Mouse (Mus musculus) liver, embryonic 14.5 days (tissue): ENCODE measurements at regions not wholly inside any gene's neighbourhood (a gene's known extent, or its start where the extent isn't known, plus 50 kb on each side); places are given as distances from the start of the nearest gene placed in this dataset.

Experiments used
- ATAC-seq: fragments of 200-750 bp; cut with Nextera tagmentation; 2 replicates; pipeline ENCODE4 v1.8.0; 2017; ENCODE audit warnings: moderate number of reproducible peaks, mild to moderate bottlenecking, moderate library complexity; ENCODE audit not compliant: insufficient read depth
- DNase-seq, 3 experiments: peaks; one replicate each; pipeline ENCODE4 v3.0.0-alpha.2; 2012 to 2013; ENCODE audit warnings: low read depth in 3 of 3, low spot score in 3 of 3
- H3K27ac ChIP-seq: fragments of 300-500 bp; sonication (generic); 2 replicates; pipeline ENCODE4 v1.5.1; 2014; ENCODE audit warnings: moderate library complexity, mild to moderate bottlenecking, control low read depth, inconsistent platforms
- H3K27me3 ChIP-seq: fragments of 300-500 bp; sonication (generic); 2 replicates; pipeline ENCODE4 v1.6.1; 2014; ENCODE audit warnings: mild to moderate bottlenecking, low read length, moderate library complexity; ENCODE audit not compliant: control insufficient read depth, insufficient read depth
- H3K36me3 ChIP-seq: fragments of 300-500 bp; sonication (generic); replicated peaks from 2 replicates; pipeline ENCODE4 v1.6.1; 2014; ENCODE audit warnings: low read depth; ENCODE audit not compliant: control insufficient read depth, insufficient read depth
- H3K4me1 ChIP-seq, 2 experiments: fragments of 200-500 bp in 1 of 2; fragments of 300-500 bp in 1 of 2; sonication (generic) in 1 of 2; replicated peaks; 2 replicates each; pipeline ENCODE4 v1.6.1; 2012 to 2014; ENCODE audit warnings: antibody characterized with exemption in 1 of 2, inconsistent platforms in 1 of 2, low read length in 1 of 2; ENCODE audit not compliant: control insufficient read depth in 2 of 2, insufficient read depth in 2 of 2
- H3K4me2 ChIP-seq: fragments of 300-500 bp; sonication (generic); 2 replicates; pipeline ENCODE4 v1.6.1; 2014; ENCODE audit warnings: low read depth, mild to moderate bottlenecking, control low read depth, moderate library complexity
- H3K4me3 ChIP-seq, 2 experiments: fragments of 200-500 bp in 1 of 2; fragments of 300-500 bp in 1 of 2; sonication (generic) in 1 of 2; 2 replicates each; pipeline ENCODE4 v1.5.1; 2012 to 2014; ENCODE audit warnings: low read depth in 2 of 2, low read length in 2 of 2, mild to moderate bottlenecking in 2 of 2, control low read depth in 1 of 2, inconsistent platforms in 1 of 2, moderate library complexity in 1 of 2; ENCODE audit not compliant: insufficient read depth in 1 of 2
- H3K9ac ChIP-seq: fragments of 300-500 bp; sonication (generic); replicated peaks from 2 replicates; pipeline ENCODE4 v1.6.1; 2014; ENCODE audit warnings: mild to moderate bottlenecking, control low read depth, moderate library complexity
- H3K9me3 ChIP-seq: fragments of 300-500 bp; sonication (generic); 2 replicates; pipeline ENCODE4 v1.6.1; 2016; ENCODE audit warnings: low read length, mixed read lengths; ENCODE audit not compliant: control insufficient read depth
- CTCF ChIP-seq: IDR thresholded peaks from 2 replicates; pipeline ENCODE4 v1.5.1; 2016; ENCODE audit warnings: antibody characterized with exemption, low read depth, control low read depth
- EP300 ChIP-seq: IDR thresholded peaks from 2 replicates; pipeline ENCODE4 v1.6.1; 2016; ENCODE audit warnings: antibody characterized with exemption, low read depth
- WGBS: fragments of 180-500 bp; shearing (Covaris S2); extraction: QIAGEN DNeasy Blood & Tissue Kit; methylation state at CpG from one replicate; pipeline ENCODE4 v1.1.7; 2014; ENCODE audit not compliant: insufficient replicate concordance; 5-methylcytosine and 5-hydroxymethylcytosine counted together

- no peak for ATAC-seq
- Histone ChIP-seq H3K4me3 (no peak overlapping the region), H3K36me3 (no peaks in the 10 kb centered on the region), H3K4me2 (no peak overlapping the region), H3K9me3 (no peaks in the 10 kb centered on the region), H3K27ac (no peak overlapping the region), H3K9ac (no peak overlapping the region), H3K27me3 (no peaks in the 10 kb centered on the region), H3K4me1 (no peaks in the 10 kb centered on the region)
- TF ChIP-seq CTCF (no peak), EP300 (no peak)
- no peak for DNase-seq
- 26% methylated on average over 6 of the region's 6 CpGs for WGBS
Observed at GRCm38 (mm10) chr7:113151499-113151898, 55.8 kb upstream of the Arntl start.

GRCm38 (mm10) chr7:113153386-113153785 is 53.9 kb upstream of the Arntl start:
- no peaks in the 10 kb centered on the region for H3K4me1 ChIP-seq
- 63% methylated on average over 2 of the region's 2 CpGs for WGBS
- H3K4me2 ChIP-seq = no peak overlapping the region
- H3K9ac ChIP-seq = no peak overlapping the region
- DNase-seq (no peak), ATAC-seq (no peak)
- no peak overlapping the region for H3K27ac ChIP-seq
- no peak overlapping the region for H3K4me3 ChIP-seq
- H3K27me3 ChIP-seq = no peaks in the 10 kb centered on the region
- no peaks in the 10 kb centered on the region for H3K9me3 ChIP-seq
- TF ChIP-seq EP300 = no peak
- no peak for TF ChIP-seq CTCF
- no peaks in the 10 kb centered on the region for H3K36me3 ChIP-seq

- no peak for TF ChIP-seq CTCF
- no peak for TF ChIP-seq EP300
Observed at GRCm38 (mm10) chr7:113154066-113154465, 53.2 kb upstream of the Arntl start.

GRCm38 (mm10) chr7:113156366-113156765 is 50.9 kb upstream of the Arntl start:
- TF ChIP-seq CTCF = no peak
- no peak for TF ChIP-seq EP300
- DNase-seq = no peak
- no peak for ATAC-seq
- Histone ChIP-seq H3K4me2 (no peak overlapping the region), H3K9ac (no peak overlapping the region), H3K27ac (no peak overlapping the region), H3K4me3 (no peak overlapping the region), H3K4me1 (no peaks in the 10 kb centered on the region), H3K9me3 (no peaks in the 10 kb centered on the region), H3K27me3 (no peaks in the 10 kb centered on the region), H3K36me3 (no peaks in the 10 kb centered on the region)
- WGBS = 68% methylated on average over 5 of the region's 5 CpGs

More at GRCm38 (mm10) chr7:113154066-113154465, 53.2 kb upstream of the Arntl start:
- WGBS = 60% methylated on average over 4 of the region's 4 CpGs
- ATAC-seq (no peak), DNase-seq (no peak)
- H3K27ac ChIP-seq = no peak overlapping the region
- no peaks in the 10 kb centered on the region for H3K27me3 ChIP-seq
- no peaks in the 10 kb centered on the region for H3K4me1 ChIP-seq
- H3K4me3 ChIP-seq = no peak overlapping the region
- no peak overlapping the region for H3K4me2 ChIP-seq
- H3K9me3 ChIP-seq = no peaks in the 10 kb centered on the region
- H3K36me3 ChIP-seq = no peaks in the 10 kb centered on the region
- H3K9ac ChIP-seq = no peak overlapping the region

- Histone ChIP-seq H3K4me1 (no peaks in the 10 kb centered on the region), H3K27ac (no peak overlapping the region), H3K4me2 (no peak overlapping the region), H3K9ac (no peak overlapping the region), H3K27me3 (no peaks in the 10 kb centered on the region), H3K4me3 (no peak overlapping the region), H3K9me3 (no peaks in the 10 kb centered on the region), H3K36me3 (no peaks in the 10 kb centered on the region)
- TF ChIP-seq EP300 (no peak), CTCF (no peak)
- 68% methylated on average over 12 of the region's 12 CpGs for WGBS
- no peak for DNase-seq
- ATAC-seq = no peak
Observed at GRCm38 (mm10) chr7:113156861-113157747, 50.2 kb upstream of the Arntl start.
